ENCODE assay signal across 16 mouse cellular contexts in the genomic region with DNA sequence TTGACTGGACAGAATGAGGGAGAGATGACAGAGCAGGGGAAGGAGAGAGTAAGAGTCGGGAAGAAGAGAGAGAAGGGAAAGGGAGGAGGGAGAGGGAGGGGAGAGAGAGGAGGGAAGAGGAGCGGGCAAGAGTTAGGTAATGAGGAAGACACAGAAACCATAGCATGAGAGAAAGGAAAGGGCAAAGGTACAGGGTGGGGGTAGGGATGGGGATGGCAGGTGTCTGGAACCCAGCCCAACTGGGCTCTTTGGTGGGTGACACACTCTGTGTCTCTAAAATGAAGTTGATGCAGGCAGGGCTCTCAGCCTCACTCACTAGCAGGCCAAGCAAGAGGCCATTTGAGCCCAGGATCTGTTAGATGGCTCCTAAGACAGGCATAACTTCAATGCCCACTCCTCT.
"Had no signal": no experiment of that assay in that cellular context is flagged by ENCODE, and none has a peak within 500 bp of the region (broad histone marks: within the 10 kb centered on the region; RNA-seq: fewer than 3 reads in every experiment).

No protein-coding gene starts in this region.

- H3K4me1 ChIP-seq: liver, embryonic 12.5 days; midbrain, embryonic 15.5 days; stomach, embryonic 15.5 days had no signal

- H3K27me3 ChIP-seq: limb, embryonic 15.5 days; liver, embryonic 12.5 days; midbrain, embryonic 15.5 days; stomach, embryonic 15.5 days had no signal

- H3K36me3 ChIP-seq: limb, embryonic 15.5 days; liver, embryonic 12.5 days; midbrain, embryonic 10.5 days; midbrain, embryonic 15.5 days; neural tube, embryonic 13.5 days; stomach, embryonic 15.5 days had no signal

- DNase-seq: kidney, postnatal 10 days; kidney, postnatal 4 days; lung, postnatal 10 days; lung, postnatal 4 days; retina, postnatal 1 day; right cerebral cortex, postnatal 4 days; thymus, adult 2 months; thymus, postnatal 25 days had no signal

- H3K4me2 ChIP-seq: limb, embryonic 15.5 days; liver, embryonic 12.5 days; lung, embryonic 14.5 days; midbrain, embryonic 15.5 days; neural tube, embryonic 13.5 days; stomach, embryonic 15.5 days had no signal

- H3K9ac ChIP-seq: limb, embryonic 15.5 days; liver, embryonic 12.5 days; lung, embryonic 14.5 days; midbrain, embryonic 15.5 days; neural tube, embryonic 13.5 days; stomach, embryonic 15.5 days had no signal

- H3K9me3 ChIP-seq: limb, embryonic 15.5 days; midbrain, embryonic 10.5 days; midbrain, embryonic 15.5 days; stomach, embryonic 15.5 days had no signal

- H3K4me3 ChIP-seq: layer of hippocampus, adult 2 months; limb, embryonic 15.5 days; liver, embryonic 12.5 days; midbrain, embryonic 10.5 days; midbrain, embryonic 15.5 days; neural tube, embryonic 13.5 days; stomach, embryonic 15.5 days had no signal

- ATAC-seq: liver, embryonic 12.5 days; midbrain, embryonic 15.5 days had no signal

- H3K27ac ChIP-seq: layer of hippocampus, adult 2 months; limb, embryonic 15.5 days; liver, embryonic 12.5 days; midbrain, embryonic 10.5 days; stomach, embryonic 15.5 days had no signal
